Mouse (Mus musculus) liver, embryonic 13.5 days (tissue): ENCODE data around the gene Dyrk3. TPM values are rescaled to one million over a fixed set of nuclear protein-coding genes. Genes with fewer than 3 reads are reported as not detected.
"Not testable (repeated sequence)": the region's sequence is repeated elsewhere in the genome, so short reads cannot be mapped to it uniquely, and the experiment has no call there.

Experiments
- ATAC-seq: fragments of 200-750 bp; cut with Nextera tagmentation; 2 replicates; pipeline ENCODE4 v1.8.0; 2017; ENCODE audit warnings: low read depth, mild to moderate bottlenecking, moderate number of reproducible peaks, moderate library complexity
- DNase-seq: peaks from one replicate; pipeline ENCODE4 v3.0.0; 2022
- H3K27ac ChIP-seq: fragments of 300-500 bp; sonication (generic); 2 replicates; pipeline ENCODE4 v1.5.1; 2015; ENCODE audit warnings: moderate library complexity, mild to moderate bottlenecking, inconsistent platforms
- H3K27me3 ChIP-seq: fragments of 300-500 bp; sonication (generic); 2 replicates; pipeline ENCODE4 v1.6.1; 2015; ENCODE audit warnings: mild to moderate bottlenecking, inconsistent platforms
- H3K36me3 ChIP-seq: fragments of 300-500 bp; sonication (generic); 2 replicates; pipeline ENCODE4 v1.6.1; 2015; ENCODE audit warnings: mild to moderate bottlenecking, inconsistent platforms
- H3K4me1 ChIP-seq: fragments of 300-500 bp; sonication (generic); replicated peaks from 2 replicates; pipeline ENCODE4 v1.6.1; 2015; ENCODE audit warnings: inconsistent platforms
- H3K4me2 ChIP-seq: fragments of 300-500 bp; sonication (generic); 2 replicates; pipeline ENCODE4 v1.6.1; 2015; ENCODE audit warnings: inconsistent platforms, mild to moderate bottlenecking, moderate library complexity
- H3K4me3 ChIP-seq: fragments of 300-500 bp; sonication (generic); replicated peaks from 2 replicates; pipeline ENCODE4 v1.5.1; 2015; ENCODE audit warnings: mild to moderate bottlenecking, inconsistent platforms
- H3K9ac ChIP-seq: fragments of 300-500 bp; sonication (generic); 2 replicates; pipeline ENCODE4 v1.6.1; 2015; ENCODE audit warnings: mild to moderate bottlenecking, inconsistent platforms
- H3K9me3 ChIP-seq: fragments of 300-500 bp; sonication (generic); replicated peaks from 2 replicates; pipeline ENCODE4 v1.6.1; 2016; ENCODE audit warnings: inconsistent platforms
- WGBS: fragments of 180-500 bp; shearing (Covaris S2); methylation state at CpG from one replicate; pipeline ENCODE4 v1.1.7; 2015; ENCODE audit not compliant: insufficient replicate concordance; 5-methylcytosine and 5-hydroxymethylcytosine counted together
- polyA plus RNA-seq: library from polyadenylated mRNA; unstranded; fragments of >200 nt; fragmentation: Nextera tagmentation; extraction: Ambion mirVana; gene quantifications from 2 replicates; pipeline ENCODE4 v1.2.1, GENCODE M21; 2015

The Dyrk3 gene
- polyA plus RNA-seq, 1 experiment from 2014 or later: 16.9 TPM

DNA sequence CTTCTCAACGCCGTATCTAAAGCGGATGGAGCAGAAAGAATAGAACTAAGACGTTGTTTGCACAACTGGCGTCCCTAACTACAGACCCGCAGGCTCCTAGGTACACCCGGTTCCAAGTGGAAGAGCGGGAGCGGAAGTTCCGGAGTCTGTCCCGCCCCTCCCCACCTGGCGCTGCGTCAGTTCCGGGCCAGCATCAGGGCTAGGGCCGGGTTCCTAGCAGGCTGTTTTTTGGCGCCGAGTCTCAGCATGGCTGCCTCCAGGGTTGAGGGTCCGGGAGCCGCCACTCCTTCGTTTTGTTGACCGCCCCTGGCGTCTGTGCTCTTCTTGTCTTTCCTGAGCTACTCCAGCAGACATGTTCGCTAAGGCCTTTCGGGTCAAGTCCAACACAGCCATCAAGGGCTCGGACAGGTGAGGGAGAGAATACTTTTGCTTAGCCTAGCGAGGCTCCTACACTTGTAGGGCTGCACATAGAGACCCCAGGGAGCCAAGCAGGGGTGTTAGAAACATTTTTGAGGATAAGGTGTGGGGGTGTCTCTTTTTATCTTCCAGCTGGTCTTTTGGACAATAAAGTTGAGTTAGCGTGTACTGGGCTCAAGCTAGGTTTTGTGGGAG, 15.0 kb upstream of the Dyrk3 start, which contains the start of gene Eif2d:
TSS of gene Eif2d (plus strand) at position 164 of the 612 bp plus-strand sequence.
- WGBS: under 1% methylated on average over 27 of the region's 27 CpGs
- Histone ChIP-seq H3K27ac (peak within 1 kb of the TSS; percentile 75), H3K4me2 (peak within 1 kb of the TSS; percentile 91), H3K9ac (peak within 1 kb of the TSS; percentile 84), H3K27me3 (0 out of 2 replicates have a peak, but pooled peaks cover 3% of the 10 kb centered on the region), H3K4me3 (peak within 1 kb of the TSS; percentile 74), H3K36me3 (peaks cover 5% of the 10 kb centered on the region), H3K4me1 (peaks cover 27% of the 10 kb centered on the region), H3K9me3 (no peaks in the 10 kb centered on the region)
- peak; percentile 100 for ATAC-seq
- peak; percentile 81 for DNase-seq

DNA sequence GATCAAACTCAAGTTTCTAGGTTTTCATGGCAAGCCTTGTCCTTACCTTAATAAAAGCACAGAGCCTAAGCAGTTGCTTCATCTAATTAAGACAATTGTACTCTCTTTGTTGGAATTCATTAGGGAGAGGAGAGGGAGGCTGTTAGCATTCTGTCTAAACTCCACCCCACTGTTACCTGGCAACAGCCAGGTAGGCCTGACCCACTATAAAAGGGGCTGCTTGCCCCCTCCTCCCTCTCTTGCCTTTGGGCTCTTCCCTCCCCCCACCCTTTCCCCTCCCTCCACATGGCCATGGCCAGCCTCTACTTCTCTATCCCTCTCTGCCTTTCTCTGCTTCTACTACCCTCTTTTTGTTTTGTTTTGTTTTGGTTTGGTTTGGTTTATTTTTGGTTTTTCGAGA, 11.4 kb upstream of the Dyrk3 start:
- Histone ChIP-seq H3K36me3 (no peaks in the 10 kb centered on the region), H3K27me3 (0 out of 2 replicates have a peak, but pooled peaks cover 3% of the 10 kb centered on the region), H3K9ac (no peak overlapping the region), H3K9me3 (no peaks in the 10 kb centered on the region), H3K4me3 (no peak overlapping the region), H3K4me1 (peaks cover 26% of the 10 kb centered on the region), H3K4me2 (no peak overlapping the region), H3K27ac (no peak overlapping the region)
- ATAC-seq (no peak), DNase-seq (no peak)
- 60% methylated on average over 1 of the region's 1 CpGs for WGBS

DNA sequence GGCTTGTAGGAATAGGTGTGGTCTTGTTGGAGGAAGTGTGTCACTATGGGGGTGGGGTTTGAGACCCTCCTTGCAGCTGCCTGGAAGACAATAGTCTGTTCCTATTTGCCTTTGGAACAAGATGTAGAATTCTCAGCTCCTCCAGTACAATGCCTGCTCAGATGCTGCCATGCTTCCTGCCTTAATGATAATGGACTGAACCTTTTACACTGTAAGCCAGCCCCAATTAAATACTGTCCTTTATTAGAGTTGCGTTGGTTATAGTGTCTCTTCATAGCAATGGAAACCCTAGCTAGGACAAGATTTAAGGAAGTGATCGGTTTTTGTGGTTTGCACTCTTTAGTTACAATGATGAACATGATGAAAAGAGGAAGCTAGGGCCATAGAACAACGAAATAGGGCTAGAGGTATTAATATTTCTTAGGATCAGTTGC, 8.1 kb upstream of the Dyrk3 start:
- 0 out of 2 replicates have a peak, but pooled peaks cover 3% of the 10 kb centered on the region for H3K27me3 ChIP-seq
- no peak overlapping the region for H3K4me2 ChIP-seq
- H3K4me1 ChIP-seq: peaks cover 11% of the 10 kb centered on the region; the same call in 1 of the 2 replicates
- H3K9ac ChIP-seq: no peak overlapping the region
- H3K4me3 ChIP-seq: no peak overlapping the region
- no peaks in the 10 kb centered on the region for H3K36me3 ChIP-seq
- 23% methylated on average over 3 of the region's 3 CpGs for WGBS
- no peaks in the 10 kb centered on the region for H3K9me3 ChIP-seq
- ATAC-seq (no peak), DNase-seq (no peak)
- H3K27ac ChIP-seq: no peak overlapping the region

DNA sequence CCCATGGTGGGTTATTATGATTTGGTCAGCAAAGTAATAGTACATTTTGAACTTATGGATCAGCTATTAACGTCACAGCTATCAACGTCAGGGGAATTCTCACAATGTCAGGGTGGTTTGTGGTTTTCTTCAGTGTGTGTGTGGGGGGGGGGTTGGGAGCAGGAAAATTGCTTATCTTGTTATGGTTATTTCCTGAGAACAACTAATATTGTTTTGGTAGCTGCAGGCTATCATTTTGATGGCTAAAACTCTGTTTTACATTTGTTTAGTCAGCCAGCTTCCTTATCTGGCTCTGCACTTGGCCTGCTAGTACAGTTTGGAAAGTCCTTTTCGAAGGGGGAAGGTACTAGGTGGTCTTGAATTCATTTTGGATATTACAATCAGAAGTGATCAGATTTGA, 7.1 kb upstream of the Dyrk3 start:
- not testable (repeated sequence) for H3K27ac ChIP-seq, DNase-seq, H3K9ac ChIP-seq, ATAC-seq, H3K4me2 ChIP-seq, H3K9me3 ChIP-seq, H3K4me3 ChIP-seq, H3K27me3 ChIP-seq, H3K36me3 ChIP-seq
- peaks cover 14% of the 10 kb centered on the region; the same call in 1 of the 2 replicates for H3K4me1 ChIP-seq
- WGBS: 23% methylated on average over 3 of the region's 3 CpGs

DNA sequence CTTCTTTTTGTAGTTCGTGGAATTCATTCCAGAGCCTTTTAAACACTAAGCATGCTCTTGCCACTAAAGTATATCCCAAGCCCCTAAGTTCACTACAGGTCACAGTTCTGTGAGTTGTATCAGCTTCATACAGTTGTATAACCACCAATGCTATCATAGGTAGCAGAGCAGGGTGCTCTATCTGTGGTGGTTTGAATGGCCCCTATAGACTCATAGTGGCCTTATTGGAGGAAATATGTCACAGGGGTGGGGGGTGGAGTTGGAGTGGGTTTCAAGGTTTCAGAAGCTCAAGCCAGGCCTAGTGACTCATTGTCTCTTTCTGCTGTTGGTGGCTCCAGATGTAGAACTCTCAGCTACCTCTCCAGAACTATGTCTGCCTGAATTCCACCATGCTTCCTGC, 4.3 kb upstream of the Dyrk3 start:
- DNase-seq (no peak), ATAC-seq (no peak)
- Histone ChIP-seq H3K9ac (no peak overlapping the region), H3K9me3 (no peaks in the 10 kb centered on the region), H3K36me3 (no peaks in the 10 kb centered on the region), H3K27ac (no peak overlapping the region), H3K4me2 (no peak overlapping the region), H3K27me3 (no peaks in the 10 kb centered on the region), H3K4me1 (peaks cover 28% of the 10 kb centered on the region), H3K4me3 (no peak overlapping the region)
- WGBS: 65% methylated on average over 1 of the region's 1 CpGs

DNA sequence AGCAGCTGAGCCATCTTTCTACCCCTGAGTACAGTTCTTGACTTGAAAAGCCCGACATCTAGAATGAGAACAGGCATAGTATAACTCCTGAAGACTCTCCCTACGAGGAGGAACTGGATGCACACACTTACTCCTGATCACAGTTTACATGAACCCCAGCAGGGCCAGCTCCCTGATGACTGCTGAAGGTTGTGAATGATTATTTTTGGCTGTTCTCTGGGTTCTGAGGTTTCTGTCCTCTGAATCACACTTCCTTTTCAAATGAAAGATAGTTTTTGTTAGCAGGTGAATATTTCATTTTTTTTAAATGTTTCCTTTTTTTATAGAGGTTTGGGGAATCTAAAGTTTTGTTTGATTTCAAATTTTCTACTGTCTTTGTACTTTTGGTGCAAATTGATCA, 3.3 kb upstream of the Dyrk3 start:
- 31% methylated on average over 2 of the region's 2 CpGs for WGBS
- Histone ChIP-seq H3K27me3 (no peaks in the 10 kb centered on the region), H3K9ac (no peak overlapping the region), H3K4me1 (peaks cover 35% of the 10 kb centered on the region), H3K9me3 (no peaks in the 10 kb centered on the region), H3K4me3 (no peak overlapping the region), H3K27ac (no peak overlapping the region), H3K36me3 (no peaks in the 10 kb centered on the region), H3K4me2 (no peak overlapping the region)
- ATAC-seq: no peak
- DNase-seq: no peak

DNA sequence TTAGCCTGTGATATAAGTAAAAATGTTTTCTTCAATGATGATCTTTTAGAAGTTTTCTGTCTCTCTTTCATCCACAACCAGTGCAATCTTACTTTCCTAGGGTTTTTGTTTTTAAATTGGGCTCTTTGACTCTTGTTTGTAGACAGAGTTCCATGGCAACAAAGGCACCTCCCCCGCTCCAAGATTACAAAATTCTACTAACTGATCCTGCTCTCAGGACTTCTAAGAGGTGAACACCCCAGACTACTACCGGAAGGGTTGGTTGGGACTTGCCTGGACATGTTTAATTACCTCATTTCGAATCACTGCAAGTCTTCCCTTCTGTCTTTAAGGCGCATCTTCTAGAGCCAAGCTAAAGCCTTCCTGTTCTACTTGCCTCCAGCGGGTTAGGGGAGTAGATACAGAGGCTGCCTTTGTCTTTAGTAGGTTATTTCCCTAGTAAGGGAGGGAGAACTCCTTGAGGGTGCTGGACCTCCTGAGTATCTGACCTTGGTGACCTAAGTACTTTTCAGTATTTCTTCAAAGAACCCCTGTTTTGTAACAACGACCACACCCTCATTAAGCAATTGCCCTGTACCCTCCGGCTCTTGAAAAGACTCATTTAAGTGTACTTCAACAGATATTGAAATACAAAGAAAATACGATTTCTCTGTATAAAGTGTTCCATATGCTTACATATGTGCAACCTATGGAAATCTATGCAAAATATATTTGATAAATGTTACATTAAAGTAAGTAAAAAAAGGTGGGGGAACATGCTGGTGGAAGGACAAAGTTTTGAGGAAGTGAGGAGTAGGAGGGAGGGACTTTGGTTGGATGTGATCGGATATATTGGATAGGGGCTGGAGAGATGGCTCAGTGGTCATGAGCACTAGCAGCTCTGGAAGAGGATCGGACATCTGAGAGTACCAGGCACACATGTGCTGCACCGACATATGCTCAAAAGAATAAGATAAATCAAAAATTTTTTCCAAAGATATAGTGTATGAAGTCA, 1.3 kb upstream of the Dyrk3 start:
- ATAC-seq (no peak), DNase-seq (no peak)
- peaks cover 7% of the 10 kb centered on the region for H3K36me3 ChIP-seq
- no peaks in the 10 kb centered on the region for H3K27me3 ChIP-seq
- H3K4me3 ChIP-seq: peak overlapping the region; percentile 87
- H3K9ac ChIP-seq: peak overlapping the region; percentile 91
- H3K27ac ChIP-seq: peak overlapping the region; percentile 96
- peaks cover 48% of the 10 kb centered on the region for H3K4me1 ChIP-seq
- no peaks in the 10 kb centered on the region for H3K9me3 ChIP-seq
- WGBS: 63% methylated on average over 11 of the region's 11 CpGs
- peak overlapping the region; percentile 93 for H3K4me2 ChIP-seq

DNA sequence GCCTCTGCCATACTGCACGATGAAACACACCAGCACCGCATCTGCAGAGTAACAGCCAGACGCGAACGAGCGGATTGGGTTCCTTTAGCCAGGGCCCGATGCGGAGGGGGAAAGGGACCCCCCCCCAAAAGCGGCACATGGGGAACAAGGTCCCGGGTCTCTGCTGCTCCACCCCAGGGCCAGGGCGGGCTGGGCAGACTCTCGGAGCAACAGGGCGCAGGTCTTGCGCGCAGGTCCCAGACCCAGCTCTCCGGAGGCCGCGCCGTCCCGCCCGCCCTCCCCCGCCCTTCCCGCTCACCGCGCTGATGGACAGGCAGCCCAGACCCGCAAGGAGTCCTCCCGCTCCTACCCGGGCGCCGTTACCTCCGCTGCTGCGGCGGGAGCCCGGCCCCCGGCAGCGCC, 422 bp downstream of the Dyrk3 start:
- peak overlapping the region; percentile 87 for H3K4me3 ChIP-seq
- H3K27me3 ChIP-seq: no peaks in the 10 kb centered on the region
- H3K9me3 ChIP-seq: no peaks in the 10 kb centered on the region
- ATAC-seq: peak; percentile 80
- peaks cover 20% of the 10 kb centered on the region for H3K36me3 ChIP-seq
- peak overlapping the region; percentile 93 for H3K4me2 ChIP-seq
- peaks cover 57% of the 10 kb centered on the region for H3K4me1 ChIP-seq
- WGBS: under 1% methylated on average over 31 of the region's 36 CpGs
- H3K9ac ChIP-seq: peak overlapping the region; percentile 91
- H3K27ac ChIP-seq: peak overlapping the region; percentile 96
- peak; percentile 24 for DNase-seq

DNA sequence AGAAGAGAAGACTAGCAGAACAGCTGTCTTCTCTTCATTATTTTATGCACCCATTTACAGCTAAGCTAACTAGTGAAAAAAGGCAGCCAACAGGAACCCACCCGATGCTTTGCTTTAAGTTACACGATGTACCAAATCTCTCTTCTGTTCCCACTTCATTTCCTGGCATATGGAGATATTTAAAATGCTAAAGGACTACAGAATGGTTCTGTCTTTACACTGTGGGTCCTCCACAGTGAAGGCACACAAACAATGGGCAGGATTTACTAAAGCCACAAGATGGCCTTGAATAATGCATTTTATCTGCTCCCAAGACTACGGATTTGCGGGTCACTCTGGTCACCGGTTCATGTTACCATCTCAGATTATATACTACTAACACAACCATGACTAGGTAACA, 1.0 kb downstream of the Dyrk3 start:
- Histone ChIP-seq H3K27ac (peak overlapping the region; percentile 96), H3K27me3 (no peaks in the 10 kb centered on the region), H3K4me3 (peak overlapping the region; percentile 87), H3K9ac (peak overlapping the region; percentile 91), H3K4me2 (peak overlapping the region; percentile 93), H3K4me1 (peaks cover 58% of the 10 kb centered on the region), H3K9me3 (no peaks in the 10 kb centered on the region), H3K36me3 (peaks cover 26% of the 10 kb centered on the region)
- no peak for ATAC-seq
- 5% methylated on average over 5 of the region's 5 CpGs for WGBS
- no peak for DNase-seq

DNA sequence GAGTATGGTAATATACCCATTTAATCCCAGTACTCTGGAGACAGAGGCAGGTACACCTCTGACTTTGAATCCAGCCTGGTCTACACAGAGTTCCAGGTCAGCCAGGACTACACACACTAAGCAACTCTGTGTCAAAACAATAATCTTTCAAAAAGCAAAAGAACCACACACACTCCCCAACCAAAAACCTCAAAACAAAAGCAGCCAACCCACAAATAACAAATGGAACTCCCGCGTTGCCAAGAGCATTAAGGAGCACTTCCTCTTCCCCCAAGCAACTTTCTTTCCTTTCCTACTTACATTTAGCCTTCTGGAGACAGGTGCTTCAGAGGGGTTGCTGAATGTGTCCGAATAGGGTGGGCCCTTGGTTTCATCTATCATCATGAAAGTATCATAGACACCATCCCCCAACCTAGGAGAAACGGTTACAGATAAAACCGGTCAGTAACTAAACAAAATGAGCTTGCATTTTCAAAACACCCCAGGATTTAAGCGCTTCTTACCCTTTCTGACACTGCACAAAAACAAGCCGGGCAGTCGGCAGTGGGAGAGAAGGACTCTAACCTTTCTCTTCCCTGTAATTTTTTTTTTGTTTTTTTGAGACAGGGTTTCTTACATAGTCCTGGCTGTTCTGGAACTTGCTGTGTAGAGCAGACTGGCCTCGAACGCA, 2.0 kb downstream of the Dyrk3 start:
- no peaks in the 10 kb centered on the region for H3K9me3 ChIP-seq
- H3K9ac ChIP-seq: peak overlapping the region; percentile 91
- peak; percentile 34 for DNase-seq
- peak overlapping the region; percentile 96 for H3K27ac ChIP-seq
- H3K36me3 ChIP-seq: peaks cover 27% of the 10 kb centered on the region
- H3K4me1 ChIP-seq: peaks cover 58% of the 10 kb centered on the region
- peak overlapping the region; percentile 87 for H3K4me3 ChIP-seq
- no peaks in the 10 kb centered on the region for H3K27me3 ChIP-seq
- ATAC-seq: peak; percentile 29
- H3K4me2 ChIP-seq: peak overlapping the region; percentile 93
- WGBS: 19% methylated on average over 10 of the region's 10 CpGs
